Mouse (Mus musculus) lung, postnatal 36 days (tissue): Measurements from ENCODE around the gene Ints5.
A peak's percentile ranks its signal among the peaks of the same experiment; 100 is the strongest.
"Not testable (repeated sequence)": the region's sequence is repeated elsewhere in the genome, so short reads cannot be mapped to it uniquely, and the experiment has no call there.

ENCODE experiments used
- DNase-seq: peaks from one replicate; pipeline ENCODE4 v3.0.0; 2022; ENCODE audit warnings: mixed read lengths

Gene Ints5

GRCm38 (mm10) chr19:8892829-8893766 is at the start of gene Ints5:
Gene Ints5 (plus strand): TSS chr19:8893005.
- peak; percentile 88 for DNase-seq

DNA sequence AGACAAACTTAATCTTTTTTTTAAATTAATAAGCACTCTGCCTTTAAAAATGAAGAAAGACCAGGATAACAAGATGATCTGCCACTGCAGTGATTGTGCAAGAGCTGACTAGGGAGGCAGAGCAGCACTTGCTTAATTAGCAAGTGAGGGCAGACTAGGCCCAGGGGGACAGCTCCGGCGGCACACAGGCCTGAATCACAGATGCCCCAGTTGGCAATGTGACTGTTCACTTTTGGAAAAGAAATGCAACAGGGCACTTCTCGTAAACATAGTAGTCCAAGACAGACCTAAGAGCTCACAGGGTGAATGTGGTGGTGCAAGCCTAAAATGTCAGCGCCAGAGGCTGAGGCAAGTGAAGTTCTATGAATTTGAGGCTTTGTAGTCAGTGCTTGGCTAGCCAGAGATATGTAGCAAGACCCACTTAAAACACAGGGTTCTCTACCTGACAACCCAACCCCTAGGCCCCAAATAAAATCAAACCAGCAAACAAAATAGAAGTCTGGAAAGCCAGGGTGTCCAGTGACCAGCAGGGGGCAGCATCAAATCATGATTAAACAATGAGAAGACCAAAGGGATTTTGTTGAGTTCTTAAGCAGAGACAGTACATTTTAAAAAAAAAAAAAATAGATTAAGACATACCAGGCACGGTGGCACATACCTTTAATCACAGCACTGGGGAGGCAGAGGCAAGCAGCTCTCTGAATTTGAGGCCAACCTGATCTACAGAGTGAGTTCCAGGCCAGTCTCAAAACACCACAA is 48.3 kb upstream of the Ints5 start:
- DNase-seq = peak; percentile 94

DNA sequence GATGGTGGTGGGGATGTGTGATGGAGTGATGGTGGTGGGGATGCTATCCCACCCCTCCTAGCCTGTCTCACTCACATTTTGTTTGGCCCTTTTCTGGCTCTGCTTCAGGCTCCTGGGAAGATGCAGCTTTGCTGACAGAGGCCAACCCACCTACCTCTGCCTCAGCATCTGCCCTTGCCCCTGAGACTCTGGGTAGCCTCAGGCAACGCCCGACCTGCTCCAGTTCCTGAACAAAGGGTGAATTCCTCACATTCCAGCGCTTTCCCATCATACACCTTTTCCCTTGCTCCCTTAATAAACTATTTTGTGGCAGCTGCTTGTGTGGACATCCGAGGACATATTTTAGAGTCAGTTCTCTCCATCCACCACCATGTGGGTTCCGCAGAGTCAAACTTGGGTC is 44.4 kb upstream of the Ints5 start:
- no peak for DNase-seq

- peak; percentile 36 for DNase-seq
Measured at GRCm38 (mm10) chr19:8850402-8850901, 42.4 kb upstream of the Ints5 start, which contains the start of gene Lrrn4cl. Gene Lrrn4cl (plus strand): TSS chr19:8850768.

DNA sequence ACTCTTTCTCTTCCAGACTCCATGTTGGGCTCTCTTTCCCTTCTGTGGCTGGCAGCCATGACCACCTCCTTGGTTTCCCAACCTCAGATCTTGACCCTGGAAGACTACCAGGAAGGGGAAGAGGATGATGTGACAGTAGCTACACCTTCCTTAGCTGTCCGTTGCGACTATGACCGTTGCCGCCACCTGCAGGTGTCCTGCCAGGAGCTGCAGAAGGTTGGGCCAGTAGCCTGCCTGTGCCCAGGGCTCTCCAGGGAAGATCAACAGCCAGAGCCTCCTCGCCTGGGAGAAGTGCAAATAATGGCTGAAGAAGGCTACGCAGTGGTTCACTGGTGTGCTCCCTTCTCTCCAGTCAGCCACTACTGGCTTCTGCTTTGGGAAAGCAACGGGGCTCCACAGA is 41.2 kb upstream of the Ints5 start:
- DNase-seq = peak; percentile 59

GRCm38 (mm10) chr19:8852236-8852928 is 40.4 kb upstream of the Ints5 start:
- DNase-seq = no peak

GRCm38 (mm10) chr19:8853117-8853516 is 39.7 kb upstream of the Ints5 start:
- DNase-seq = no peak

GRCm38 (mm10) chr19:8857689-8858088 is 35.1 kb upstream of the Ints5 start:
- peak; percentile 84 for DNase-seq

GRCm38 (mm10) chr19:8859018-8859417 is 33.8 kb upstream of the Ints5 start:
- peak; percentile 74 for DNase-seq

GRCm38 (mm10) chr19:8864265-8864664 is 28.5 kb upstream of the Ints5 start:
- no peak for DNase-seq

DNA sequence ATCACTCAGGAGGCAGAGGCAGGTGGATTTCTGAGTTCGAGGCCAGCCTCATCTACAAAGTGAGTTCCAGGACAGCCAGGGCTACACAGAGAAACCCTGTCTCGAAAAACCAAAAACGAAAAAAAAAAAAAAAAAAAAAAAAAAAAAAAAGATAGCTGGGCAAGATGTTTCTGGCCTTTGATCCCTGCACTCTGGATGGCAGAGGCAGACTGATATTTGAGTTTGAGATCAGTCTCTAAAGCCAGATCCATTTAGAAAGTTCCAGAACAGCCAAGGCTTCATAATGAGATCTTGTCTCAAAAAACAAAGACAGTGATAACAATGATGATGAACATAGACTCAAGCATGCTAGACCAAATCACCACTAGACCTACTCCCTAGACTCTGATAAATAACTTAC is 22.4 kb upstream of the Ints5 start:
- DNase-seq = not testable (repeated sequence)

DNA sequence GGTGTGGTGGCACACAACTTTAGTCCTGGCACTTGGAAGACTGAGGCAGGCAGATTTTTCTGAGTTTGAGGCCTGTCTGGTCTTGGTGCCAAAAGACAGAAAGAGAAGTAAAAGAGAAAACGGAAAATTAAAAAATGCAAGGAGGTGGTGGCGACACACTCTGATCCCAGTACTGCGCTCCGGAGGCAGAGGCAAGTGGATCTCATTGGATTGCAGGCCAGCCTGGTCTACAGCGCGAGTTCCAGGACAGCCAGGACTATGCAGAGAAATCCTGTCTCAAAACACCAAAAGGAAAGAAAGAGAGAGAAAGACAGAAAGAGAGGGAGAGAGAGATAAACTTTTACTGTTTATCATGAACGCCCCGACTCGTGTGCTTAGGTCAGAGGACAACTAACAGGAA is 22.0 kb upstream of the Ints5 start:
- no peak for DNase-seq

- DNase-seq = peak; percentile 98
Measured at GRCm38 (mm10) chr19:8871267-8872186, 21.3 kb upstream of the Ints5 start, which contains the start of gene Ubxn1. Gene Ubxn1 (plus strand): TSS chr19:8871496.

- DNase-seq = no peak
Measured at GRCm38 (mm10) chr19:8872266-8872840, 20.5 kb upstream of the Ints5 start.

DNA sequence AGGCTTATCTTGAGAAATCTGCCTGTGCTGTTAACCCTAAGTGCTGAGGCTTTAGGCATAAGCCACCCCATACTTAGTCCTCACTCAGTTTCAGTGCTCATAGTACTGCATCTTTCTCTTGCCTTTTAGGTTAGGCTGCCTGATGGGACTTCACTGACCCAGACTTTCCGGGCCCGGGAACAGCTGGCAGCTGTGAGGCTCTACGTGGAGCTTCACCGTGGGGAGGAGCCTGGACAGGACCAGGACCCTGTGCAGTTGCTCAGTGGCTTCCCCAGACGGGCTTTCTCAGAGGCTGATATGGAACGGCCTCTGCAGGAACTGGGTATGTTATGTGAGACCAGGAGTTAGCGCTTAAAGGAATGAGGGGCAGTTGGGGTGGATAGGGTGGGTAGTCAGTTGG is 17.8 kb upstream of the Ints5 start:
- DNase-seq = no peak

- peak; percentile 96 for DNase-seq
Measured at GRCm38 (mm10) chr19:8880311-8881033, 12.3 kb upstream of the Ints5 start, which contains the start of gene Uqcc3. Gene Uqcc3 (minus strand): TSS chr19:8880923.

DNA sequence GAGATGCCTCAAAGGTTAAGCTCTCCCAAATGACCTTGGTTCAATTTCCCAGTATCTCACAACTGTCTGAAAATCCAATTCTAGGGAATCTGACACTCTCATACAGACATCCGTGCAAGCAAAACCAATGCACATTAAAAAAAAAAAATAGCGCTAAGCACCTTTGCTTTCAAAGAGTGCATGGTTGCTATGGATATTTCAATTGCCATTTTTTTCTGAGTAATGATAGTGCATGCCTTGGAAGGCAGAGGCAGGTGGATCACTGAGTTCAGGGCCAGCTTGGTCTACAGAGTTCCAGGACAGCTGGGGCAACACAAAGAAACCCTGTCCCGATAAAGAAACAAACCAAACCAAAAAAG is 11.8 kb upstream of the Ints5 start:
- no peak for DNase-seq

DNA sequence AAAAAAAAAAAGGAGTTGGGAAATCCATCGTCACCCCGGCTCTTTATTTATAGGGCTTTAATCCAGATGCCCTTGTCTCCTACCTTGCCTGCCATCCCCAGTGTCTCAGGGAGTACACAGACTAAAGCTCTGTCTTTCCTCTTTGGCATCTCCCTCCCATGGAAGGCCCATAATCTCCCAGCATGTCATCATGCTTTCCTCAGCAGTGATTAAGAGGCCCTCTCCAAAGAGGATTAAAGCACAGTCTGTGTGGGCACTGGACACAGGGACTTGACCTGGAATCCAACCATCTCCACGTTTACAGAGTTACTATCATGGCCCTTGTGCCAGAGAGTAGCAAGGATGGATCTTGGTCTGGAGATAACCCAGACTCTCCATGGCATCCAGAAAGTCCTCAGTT is 9.2 kb upstream of the Ints5 start, which contains the start of the genes Lbhd1 and Gm49403:
Gene Lbhd1, plus strand, starts transcription at position 117 of the 400 bp plus-strand sequence.
Gene Gm49403, plus strand, starts transcription at position 315 of the 400 bp plus-strand sequence.
- DNase-seq = no peak

- DNase-seq = peak; percentile 17
Measured at GRCm38 (mm10) chr19:8886916-8887584, 5.8 kb upstream of the Ints5 start.
